Mouse (Mus musculus): ENCODE measurements around the gene Alg14. TPM values are rescaled to one million over a fixed set of nuclear protein-coding genes. Genes with fewer than 3 reads are reported as not detected.
A peak's percentile ranks its signal among the peaks of the same experiment; 100 is the strongest.

The Alg14 gene
- polyA plus RNA-seq, 1 experiment: 18.2 TPM

DNA sequence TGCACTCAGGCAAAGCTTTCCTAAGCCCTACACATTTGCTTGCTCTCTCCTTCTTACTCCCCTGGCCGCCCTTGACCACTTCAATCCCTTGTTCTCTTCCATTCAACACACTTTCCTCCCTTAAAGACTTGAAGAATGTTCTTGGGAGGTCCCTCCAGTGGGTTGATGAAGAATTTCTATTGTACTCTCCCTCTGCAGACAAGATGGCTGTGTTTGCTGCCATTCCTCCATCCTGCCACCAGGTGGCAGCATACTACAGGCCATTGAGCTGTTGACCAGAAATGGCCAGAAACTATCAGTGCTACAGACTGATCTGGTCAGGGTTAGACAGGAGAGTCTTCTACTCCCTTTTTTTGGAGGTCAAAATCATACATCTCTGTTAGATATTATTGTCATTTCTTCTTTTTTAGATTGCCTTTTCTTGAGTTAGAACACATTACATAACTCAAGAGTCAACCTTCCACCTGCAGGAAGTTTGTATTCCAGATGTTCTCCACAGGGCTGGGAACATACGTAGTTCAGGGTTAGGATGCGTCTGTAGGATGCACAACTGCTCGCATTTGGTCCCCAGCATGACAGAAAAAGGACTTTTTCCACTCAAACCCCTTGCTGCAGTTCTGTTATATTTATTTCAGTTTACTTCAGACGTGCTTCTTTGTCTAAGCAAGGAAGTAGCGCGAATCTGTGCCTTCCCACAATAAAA, 16.1 kb downstream of the Alg14 start:
- Histone ChIP-seq H3K27me3 (ENCODE audit: control insufficient read depth, insufficient read depth, low read length, poor library complexity, severe bottlenecking) (no peaks in the 10 kb centered on the region), H3K27ac (ENCODE audit: insufficient read depth, low read length) (no peak overlapping the region), H3K9me3 (replicated peaks; ENCODE audit: control insufficient read depth, insufficient read depth, low read length, poor library complexity, severe bottlenecking) (no peaks in the 10 kb centered on the region), H3K9ac (ENCODE audit: low read depth, poor library complexity, severe bottlenecking) (no peak overlapping the region), H3K4me1 (ENCODE audit: control insufficient read depth, insufficient read depth, low read length) (no peaks in the 10 kb centered on the region), H3K36me3 (ENCODE audit: control insufficient read depth, insufficient read depth, low read length, poor library complexity, severe bottlenecking) (no peaks in the 10 kb centered on the region), H3K4me3 (ENCODE audit: low read depth, low read length) (no peak overlapping the region)
- TF ChIP-seq EP300 (IDR thresholded peaks at IDR 0.05; ENCODE audit: insufficient read depth, low read depth, low read length) (no peak), CTCF (IDR thresholded peaks at IDR 0.05; ENCODE audit: low read depth, low read length) (peak; percentile 93), POLR2A (IDR thresholded peaks at IDR 0.05; ENCODE audit: insufficient read depth, low read length) (no peak)

DNA sequence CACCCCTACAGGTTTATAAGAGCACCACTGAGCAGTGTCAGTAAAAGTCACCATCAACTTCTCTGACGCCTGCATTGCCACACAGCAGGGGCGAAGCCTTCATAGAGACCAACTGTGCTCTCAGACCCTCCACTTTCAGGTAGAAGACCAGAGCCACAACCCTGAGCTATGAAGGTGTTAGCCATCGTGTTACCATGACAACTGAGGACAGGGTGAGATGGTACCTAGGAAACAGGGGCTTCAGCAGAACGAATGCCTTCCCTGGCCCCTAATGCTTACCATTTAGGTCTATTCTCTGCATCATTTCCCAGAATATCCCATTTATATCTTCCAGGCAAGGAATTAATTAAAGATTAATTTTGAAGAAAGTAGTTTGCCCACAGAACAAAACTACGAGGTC, 17.4 kb downstream of the Alg14 start:
- H3K4me3 ChIP-seq (ENCODE audit: low read depth, low read length): no peak overlapping the region
- no peaks in the 10 kb centered on the region for H3K9me3 ChIP-seq (replicated peaks; ENCODE audit: control insufficient read depth, insufficient read depth, low read length, poor library complexity, severe bottlenecking)
- H3K9ac ChIP-seq (ENCODE audit: low read depth, poor library complexity, severe bottlenecking): no peak overlapping the region
- TF ChIP-seq CTCF (IDR thresholded peaks at IDR 0.05; ENCODE audit: low read depth, low read length) (no peak), POLR2A (IDR thresholded peaks at IDR 0.05; ENCODE audit: insufficient read depth, low read length) (no peak), EP300 (IDR thresholded peaks at IDR 0.05; ENCODE audit: insufficient read depth, low read depth, low read length) (no peak)
- no peak overlapping the region for H3K27ac ChIP-seq (ENCODE audit: insufficient read depth, low read length)
- H3K27me3 ChIP-seq (ENCODE audit: control insufficient read depth, insufficient read depth, low read length, poor library complexity, severe bottlenecking): no peaks in the 10 kb centered on the region
- H3K4me1 ChIP-seq (ENCODE audit: control insufficient read depth, insufficient read depth, low read length): no peaks in the 10 kb centered on the region
- no peaks in the 10 kb centered on the region for H3K36me3 ChIP-seq (ENCODE audit: control insufficient read depth, insufficient read depth, low read length, poor library complexity, severe bottlenecking)

DNA sequence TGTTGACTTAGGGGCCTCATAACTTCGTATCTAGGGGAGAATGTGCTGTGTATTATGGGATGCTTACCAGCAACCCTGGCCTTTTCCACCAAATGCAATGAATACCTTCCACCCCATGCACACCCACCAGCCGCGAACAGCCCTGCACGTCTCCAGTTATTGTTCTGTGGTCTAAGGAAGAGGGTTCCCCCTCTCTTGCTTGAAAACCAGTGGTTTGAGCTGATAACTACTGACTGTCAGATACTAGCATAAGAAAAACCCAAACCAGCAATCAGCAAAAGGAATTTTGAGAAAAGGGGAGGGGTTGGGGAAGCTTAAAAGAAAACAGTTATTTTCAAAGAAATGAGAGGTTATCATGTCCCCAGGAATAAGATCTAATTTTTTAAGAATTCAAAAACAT, 17.9 kb downstream of the Alg14 start:
- no peaks in the 10 kb centered on the region for H3K9me3 ChIP-seq (replicated peaks; ENCODE audit: control insufficient read depth, insufficient read depth, low read length, poor library complexity, severe bottlenecking)
- no peak for TF ChIP-seq EP300 (IDR thresholded peaks at IDR 0.05; ENCODE audit: insufficient read depth, low read depth, low read length)
- TF ChIP-seq CTCF (IDR thresholded peaks at IDR 0.05; ENCODE audit: low read depth, low read length): no peak
- TF ChIP-seq POLR2A (IDR thresholded peaks at IDR 0.05; ENCODE audit: insufficient read depth, low read length): no peak
- no peaks in the 10 kb centered on the region for H3K4me1 ChIP-seq (ENCODE audit: control insufficient read depth, insufficient read depth, low read length)
- no peaks in the 10 kb centered on the region for H3K27me3 ChIP-seq (ENCODE audit: control insufficient read depth, insufficient read depth, low read length, poor library complexity, severe bottlenecking)
- H3K27ac ChIP-seq (ENCODE audit: insufficient read depth, low read length): no peak overlapping the region
- H3K36me3 ChIP-seq (ENCODE audit: control insufficient read depth, insufficient read depth, low read length, poor library complexity, severe bottlenecking): no peaks in the 10 kb centered on the region
- no peak overlapping the region for H3K4me3 ChIP-seq (ENCODE audit: low read depth, low read length)
- no peak overlapping the region for H3K9ac ChIP-seq (ENCODE audit: low read depth, poor library complexity, severe bottlenecking)

DNA sequence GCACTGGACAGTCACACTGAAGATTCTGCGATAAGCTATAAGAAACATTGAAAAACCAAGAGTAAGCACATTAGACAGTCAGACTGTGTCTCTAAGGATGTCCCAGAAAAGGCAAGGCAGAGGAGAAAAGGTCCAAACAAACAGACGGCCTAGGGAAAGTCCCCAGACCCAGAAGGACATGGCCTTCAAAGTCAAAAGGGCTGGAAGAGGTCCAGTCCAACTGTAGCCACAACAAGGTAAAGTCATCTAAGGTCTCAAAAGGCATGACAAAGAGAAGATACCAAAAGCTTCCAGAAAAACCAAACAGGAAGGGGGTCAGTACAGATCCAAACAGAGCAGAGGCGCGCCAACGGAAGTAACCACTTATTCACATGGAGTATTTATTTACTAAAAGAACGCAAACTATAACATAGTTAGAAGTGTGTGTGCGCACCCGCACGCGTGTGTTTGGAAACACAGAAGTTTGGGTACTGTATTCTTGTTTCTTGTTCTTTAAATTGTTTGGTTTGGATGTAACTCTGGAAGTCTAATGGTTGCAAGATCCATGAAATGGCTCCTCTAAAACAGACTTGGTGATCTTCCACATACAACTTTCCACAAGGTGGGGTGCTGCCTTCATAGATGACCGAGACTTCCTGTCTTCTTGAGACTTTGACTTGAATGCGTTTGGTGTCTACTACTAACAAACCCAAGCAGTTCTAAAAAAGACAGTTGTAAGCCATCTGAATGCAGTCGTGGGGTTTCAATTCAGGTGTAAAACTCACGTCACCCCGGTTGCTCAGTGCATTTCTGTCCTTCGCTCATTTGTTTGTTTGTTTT, 18.5 kb downstream of the Alg14 start:
- Histone ChIP-seq H3K27me3 (ENCODE audit: control insufficient read depth, insufficient read depth, low read length, poor library complexity, severe bottlenecking) (no peaks in the 10 kb centered on the region), H3K9me3 (replicated peaks; ENCODE audit: control insufficient read depth, insufficient read depth, low read length, poor library complexity, severe bottlenecking) (no peaks in the 10 kb centered on the region), H3K36me3 (ENCODE audit: control insufficient read depth, insufficient read depth, low read length, poor library complexity, severe bottlenecking) (no peaks in the 10 kb centered on the region), H3K4me3 (ENCODE audit: low read depth, low read length) (no peak overlapping the region), H3K4me1 (ENCODE audit: control insufficient read depth, insufficient read depth, low read length) (no peaks in the 10 kb centered on the region), H3K9ac (ENCODE audit: low read depth, poor library complexity, severe bottlenecking) (no peak overlapping the region), H3K27ac (ENCODE audit: insufficient read depth, low read length) (no peak overlapping the region)
- TF ChIP-seq POLR2A (IDR thresholded peaks at IDR 0.05; ENCODE audit: insufficient read depth, low read length) (no peak), CTCF (IDR thresholded peaks at IDR 0.05; ENCODE audit: low read depth, low read length) (no peak), EP300 (IDR thresholded peaks at IDR 0.05; ENCODE audit: insufficient read depth, low read depth, low read length) (no peak)

DNA sequence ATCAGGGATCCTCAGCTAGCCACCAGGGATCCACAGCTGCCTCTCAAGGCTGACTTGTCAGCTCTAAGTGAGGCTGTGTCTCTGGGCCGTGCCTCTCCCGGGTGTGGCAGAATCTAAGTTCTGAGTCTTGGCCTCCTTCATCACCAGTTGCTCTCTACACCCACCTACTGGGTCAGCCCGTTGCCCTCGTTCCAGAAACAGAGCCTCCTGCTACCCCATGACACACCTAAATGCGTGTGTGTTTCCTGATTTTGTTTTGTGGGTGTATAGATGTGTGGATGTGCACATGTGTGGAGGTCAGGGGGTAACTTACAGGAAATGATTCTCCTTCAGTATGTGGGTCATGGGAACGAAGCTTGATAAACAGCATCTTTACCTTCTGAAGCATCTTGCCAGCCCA, 20.9 kb downstream of the Alg14 start:
- Histone ChIP-seq H3K36me3 (ENCODE audit: control insufficient read depth, insufficient read depth, low read length, poor library complexity, severe bottlenecking) (no peaks in the 10 kb centered on the region), H3K4me1 (ENCODE audit: control insufficient read depth, insufficient read depth, low read length) (no peaks in the 10 kb centered on the region), H3K27ac (ENCODE audit: insufficient read depth, low read length) (no peak overlapping the region), H3K9me3 (replicated peaks; ENCODE audit: control insufficient read depth, insufficient read depth, low read length, poor library complexity, severe bottlenecking) (no peaks in the 10 kb centered on the region), H3K27me3 (ENCODE audit: control insufficient read depth, insufficient read depth, low read length, poor library complexity, severe bottlenecking) (no peaks in the 10 kb centered on the region), H3K4me3 (ENCODE audit: low read depth, low read length) (no peak overlapping the region), H3K9ac (ENCODE audit: low read depth, poor library complexity, severe bottlenecking) (no peak overlapping the region)
- TF ChIP-seq EP300 (IDR thresholded peaks at IDR 0.05; ENCODE audit: insufficient read depth, low read depth, low read length): no peak
- no peak for TF ChIP-seq POLR2A (IDR thresholded peaks at IDR 0.05; ENCODE audit: insufficient read depth, low read length)
- TF ChIP-seq CTCF (IDR thresholded peaks at IDR 0.05; ENCODE audit: low read depth, low read length): no peak

DNA sequence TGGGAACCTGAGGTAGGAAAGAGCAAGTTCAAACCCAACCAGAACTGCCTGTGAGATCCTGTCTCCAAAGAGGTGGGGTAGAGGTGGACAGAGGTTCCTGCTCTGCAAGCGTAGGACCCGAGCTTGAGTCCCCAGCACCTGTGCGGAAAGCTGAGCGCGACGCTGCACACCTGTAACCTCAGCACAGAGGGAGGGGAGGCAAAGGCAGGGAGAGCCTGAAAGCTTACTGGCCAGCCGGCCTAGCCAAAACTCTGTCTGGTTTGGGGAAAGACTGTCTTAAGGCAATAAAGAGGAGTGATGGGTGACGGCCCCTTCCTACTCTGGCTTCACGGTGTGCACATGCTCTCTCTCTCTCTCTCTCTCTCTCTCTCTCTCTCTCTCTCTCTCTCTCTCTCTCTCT, 21.4 kb downstream of the Alg14 start:
- no peak overlapping the region for H3K4me3 ChIP-seq (ENCODE audit: low read depth, low read length)
- H3K27me3 ChIP-seq (ENCODE audit: control insufficient read depth, insufficient read depth, low read length, poor library complexity, severe bottlenecking): no peaks in the 10 kb centered on the region
- no peak overlapping the region for H3K27ac ChIP-seq (ENCODE audit: insufficient read depth, low read length)
- H3K9ac ChIP-seq (ENCODE audit: low read depth, poor library complexity, severe bottlenecking): no peak overlapping the region
- no peaks in the 10 kb centered on the region for H3K36me3 ChIP-seq (ENCODE audit: control insufficient read depth, insufficient read depth, low read length, poor library complexity, severe bottlenecking)
- H3K9me3 ChIP-seq (replicated peaks; ENCODE audit: control insufficient read depth, insufficient read depth, low read length, poor library complexity, severe bottlenecking): no peaks in the 10 kb centered on the region
- TF ChIP-seq EP300 (IDR thresholded peaks at IDR 0.05; ENCODE audit: insufficient read depth, low read depth, low read length) (no peak), CTCF (IDR thresholded peaks at IDR 0.05; ENCODE audit: low read depth, low read length) (no peak), POLR2A (IDR thresholded peaks at IDR 0.05; ENCODE audit: insufficient read depth, low read length) (no peak)
- no peaks in the 10 kb centered on the region for H3K4me1 ChIP-seq (ENCODE audit: control insufficient read depth, insufficient read depth, low read length)
